Mouse (Mus musculus): Measurements from ENCODE around the gene Bmp5. TPM values are rescaled to one million over a fixed set of nuclear protein-coding genes. Genes with fewer than 3 reads are reported as not detected.
"Not testable (repeated sequence)": the region's sequence is repeated elsewhere in the genome, so short reads cannot be mapped to it uniquely, and the experiment has no call there.

Gene Bmp5
- total and polyA plus RNA-seq, 2 experiments = 1.7 to 14.6 TPM

- TF ChIP-seq CTCF (IDR thresholded peaks at IDR 0.05; ENCODE audit: low read depth, low read length) (no peak), POLR2A (IDR thresholded peaks at IDR 0.05; ENCODE audit: extremely low read depth, insufficient read depth, low read length) (no peak)
- Histone ChIP-seq H3K27me3 (ENCODE audit: control insufficient read depth, insufficient read depth, low read length) (no peaks in the 10 kb centered on the region), H3K27ac (replicated peaks; ENCODE audit: insufficient read depth, low read depth, low read length) (no peak overlapping the region), H3K4me3 (ENCODE audit: insufficient read depth, low read depth, low read length) (no peak overlapping the region), H3K36me3 (ENCODE audit: control insufficient read depth, insufficient read depth, low read length) (no peaks in the 10 kb centered on the region), H3K9ac (ENCODE audit: low read depth, low read length) (no peak overlapping the region), H3K79me2 (ENCODE audit: control insufficient read depth, insufficient read depth, low read length) (no peaks in the 10 kb centered on the region), H3K4me1 (ENCODE audit: control insufficient read depth, insufficient read depth, low read length) (no peaks in the 10 kb centered on the region)
- WGBS = 90% methylated on average over 5 of the region's 5 CpGs
- DNase-seq (ENCODE audit: extremely low read depth, low read depth, low spot score) = no peak
Observed at GRCm38 (mm10) chr9:75785959-75786358, 10.8 kb downstream of the Bmp5 start.

GRCm38 (mm10) chr9:75787121-75787520 lies 12.0 kb downstream of the Bmp5 start:
- Histone ChIP-seq H3K4me1 (ENCODE audit: control insufficient read depth, insufficient read depth, low read length) (no peaks in the 10 kb centered on the region), H3K4me3 (ENCODE audit: insufficient read depth, low read depth, low read length) (no peak overlapping the region), H3K9ac (ENCODE audit: low read depth, low read length) (no peak overlapping the region), H3K79me2 (ENCODE audit: control insufficient read depth, insufficient read depth, low read length) (no peaks in the 10 kb centered on the region), H3K36me3 (ENCODE audit: control insufficient read depth, insufficient read depth, low read length) (no peaks in the 10 kb centered on the region), H3K27ac (replicated peaks; ENCODE audit: insufficient read depth, low read depth, low read length) (no peak overlapping the region), H3K27me3 (ENCODE audit: control insufficient read depth, insufficient read depth, low read length) (no peaks in the 10 kb centered on the region)
- WGBS = 84% methylated on average over 15 of the region's 15 CpGs
- no peak for DNase-seq (ENCODE audit: extremely low read depth, low read depth, low spot score)
- TF ChIP-seq CTCF (IDR thresholded peaks at IDR 0.05; ENCODE audit: low read depth, low read length) = no peak
- no peak for TF ChIP-seq POLR2A (IDR thresholded peaks at IDR 0.05; ENCODE audit: extremely low read depth, insufficient read depth, low read length)

GRCm38 (mm10) chr9:75789879-75790428 lies 14.8 kb downstream of the Bmp5 start:
- Histone ChIP-seq H3K27me3 (ENCODE audit: control insufficient read depth, insufficient read depth, low read length) (no peaks in the 10 kb centered on the region), H3K4me1 (ENCODE audit: control insufficient read depth, insufficient read depth, low read length) (no peaks in the 10 kb centered on the region), H3K36me3 (ENCODE audit: control insufficient read depth, insufficient read depth, low read length) (no peaks in the 10 kb centered on the region), H3K27ac (replicated peaks; ENCODE audit: insufficient read depth, low read depth, low read length) (no peak overlapping the region; the same call in 1 of the 2 replicates), H3K4me3 (ENCODE audit: insufficient read depth, low read depth, low read length) (no peak overlapping the region), H3K9ac (ENCODE audit: low read depth, low read length) (no peak overlapping the region), H3K79me2 (ENCODE audit: control insufficient read depth, insufficient read depth, low read length) (no peaks in the 10 kb centered on the region)
- no peak for TF ChIP-seq CTCF (IDR thresholded peaks at IDR 0.05; ENCODE audit: low read depth, low read length)
- DNase-seq (ENCODE audit: extremely low read depth, low read depth, low spot score) = no peak
- WGBS = 78% methylated on average over 7 of the region's 7 CpGs

GRCm38 (mm10) chr9:75804940-75805339 lies 29.8 kb downstream of the Bmp5 start:
- Histone ChIP-seq H3K79me2 (ENCODE audit: control insufficient read depth, insufficient read depth, low read length) (no peaks in the 10 kb centered on the region), H3K36me3 (ENCODE audit: control insufficient read depth, insufficient read depth, low read length) (no peaks in the 10 kb centered on the region), H3K27ac (replicated peaks; ENCODE audit: insufficient read depth, low read depth, low read length) (no peak overlapping the region), H3K4me1 (ENCODE audit: control insufficient read depth, insufficient read depth, low read length) (no peaks in the 10 kb centered on the region), H3K27me3 (ENCODE audit: control insufficient read depth, insufficient read depth, low read length) (no peaks in the 10 kb centered on the region), H3K9ac (ENCODE audit: low read depth, low read length) (no peak overlapping the region), H3K4me3 (ENCODE audit: insufficient read depth, low read depth, low read length) (no peak overlapping the region)
- WGBS = 89% methylated on average over 6 of the region's 6 CpGs
- DNase-seq (ENCODE audit: extremely low read depth, low read depth, low spot score) = no peak
- TF ChIP-seq POLR2A (IDR thresholded peaks at IDR 0.05; ENCODE audit: extremely low read depth, insufficient read depth, low read length) (no peak), CTCF (IDR thresholded peaks at IDR 0.05; ENCODE audit: low read depth, low read length) (no peak)

GRCm38 (mm10) chr9:75808179-75808578 lies 33.0 kb downstream of the Bmp5 start:
- H3K4me1 ChIP-seq (ENCODE audit: control insufficient read depth, insufficient read depth, low read length); H3K36me3 ChIP-seq (ENCODE audit: control insufficient read depth, insufficient read depth, low read length); H3K27me3 ChIP-seq (ENCODE audit: control insufficient read depth, insufficient read depth, low read length); H3K4me3 ChIP-seq (ENCODE audit: insufficient read depth, low read depth, low read length); H3K27ac ChIP-seq (replicated peaks; ENCODE audit: insufficient read depth, low read depth, low read length); H3K79me2 ChIP-seq (ENCODE audit: control insufficient read depth, insufficient read depth, low read length); H3K9ac ChIP-seq (ENCODE audit: low read depth, low read length); DNase-seq (ENCODE audit: extremely low read depth, low read depth, low spot score): not testable (repeated sequence)
- 88% methylated on average over 4 of the region's 4 CpGs for WGBS

GRCm38 (mm10) chr9:75808659-75809058 lies 33.5 kb downstream of the Bmp5 start:
- Histone ChIP-seq H3K27ac (replicated peaks; ENCODE audit: insufficient read depth, low read depth, low read length) (no peak overlapping the region), H3K79me2 (ENCODE audit: control insufficient read depth, insufficient read depth, low read length) (no peaks in the 10 kb centered on the region), H3K27me3 (ENCODE audit: control insufficient read depth, insufficient read depth, low read length) (no peaks in the 10 kb centered on the region), H3K36me3 (ENCODE audit: control insufficient read depth, insufficient read depth, low read length) (no peaks in the 10 kb centered on the region), H3K9ac (ENCODE audit: low read depth, low read length) (no peak overlapping the region), H3K4me1 (ENCODE audit: control insufficient read depth, insufficient read depth, low read length) (no peaks in the 10 kb centered on the region), H3K4me3 (ENCODE audit: insufficient read depth, low read depth, low read length) (no peak overlapping the region)
- DNase-seq (ENCODE audit: extremely low read depth, low read depth, low spot score) = no peak
- TF ChIP-seq CTCF (IDR thresholded peaks at IDR 0.05; ENCODE audit: low read depth, low read length) = no peak
- TF ChIP-seq POLR2A (IDR thresholded peaks at IDR 0.05; ENCODE audit: extremely low read depth, insufficient read depth, low read length) = no peak
- 86% methylated on average over 7 of the region's 7 CpGs for WGBS
